Mouse (Mus musculus) heart, adult 2 months (tissue): ENCODE data around the gene Phc3. TPM values are rescaled to one million over a fixed set of nuclear protein-coding genes. Genes with fewer than 3 reads are reported as not detected.
A peak's percentile ranks its signal among the peaks of the same experiment; 100 is the strongest.

Source experiments
- DNase-seq, 2 experiments: peaks; one replicate each; pipeline ENCODE4 v3.0.0; 2021
- H3K27ac ChIP-seq: fragments of 200-600 bp; 2 replicates; pipeline ENCODE4 v1.8.1; 2022
- H3K27me3 ChIP-seq: fragments of 200-500 bp; 2 replicates; pipeline ENCODE4 v1.6.1; 2012; ENCODE audit warnings: mild to moderate bottlenecking, low read length, inconsistent platforms, mixed read lengths; ENCODE audit not compliant: control insufficient read depth, insufficient read depth
- H3K36me3 ChIP-seq: fragments of 200-500 bp; 2 replicates; pipeline ENCODE4 v1.6.1; 2012; ENCODE audit warnings: low read length, inconsistent platforms; ENCODE audit not compliant: control insufficient read depth, insufficient read depth
- H3K4me1 ChIP-seq: fragments of 200-500 bp; 2 replicates; pipeline ENCODE4 v1.6.1; 2011; ENCODE audit warnings: low read length; ENCODE audit not compliant: control insufficient read depth, insufficient read depth
- H3K4me3 ChIP-seq: fragments of 200-600 bp; 2 replicates; pipeline ENCODE4 v1.8.1; 2022
- H3K79me2 ChIP-seq: fragments of 200-500 bp; replicated peaks from 2 replicates; pipeline ENCODE4 v1.6.1; 2012; ENCODE audit warnings: mild to moderate bottlenecking, inconsistent platforms, low read length, moderate library complexity, mixed read lengths; ENCODE audit not compliant: control insufficient read depth, insufficient read depth
- H3K9ac ChIP-seq: fragments of 200-500 bp; 2 replicates; pipeline ENCODE4 v1.6.1; 2012; ENCODE audit warnings: low read depth, mild to moderate bottlenecking, control low read depth, inconsistent platforms, low read length, mixed read lengths
- CTCF ChIP-seq: fragments of 200-600 bp; IDR thresholded peaks from 2 replicates; pipeline ENCODE4 v1.8.1; 2022; ENCODE audit warnings: antibody characterized with exemption, mild to moderate bottlenecking, moderate library complexity
- EP300 ChIP-seq: fragments of 200-500 bp; IDR thresholded peaks from 2 replicates; pipeline ENCODE4 v1.6.1; 2011; ENCODE audit warnings: low read depth, low read length, control low read depth; ENCODE audit not compliant: insufficient read depth
- POLR2A ChIP-seq: fragments of 200-500 bp; IDR thresholded peaks from 2 replicates; pipeline ENCODE4 v1.6.1; 2011; ENCODE audit warnings: mild to moderate bottlenecking, low read depth, low read length, control low read depth; ENCODE audit not compliant: insufficient read depth
- WGBS: fragments of 180-500 bp; shearing (Covaris S2); methylation state at CpG from one replicate; pipeline ENCODE4 v1.1.7; 2018; 5-methylcytosine and 5-hydroxymethylcytosine counted together
- intact Hi-C: fragments of 180-260 bp; cut with DNase I; formaldehyde crosslinking; loops from one replicate; pipeline ENCODE4 v1.15.1; 2025
- polyA plus RNA-seq: library from polyadenylated mRNA; depleted of rRNA; stranded (reverse); fragments of >200 nt; gene quantifications from 2 replicates; pipeline ENCODE4 v1.2.3, GENCODE M21; 2012
- total RNA-seq, 2 experiments: library from RNA; stranded (reverse); gene quantifications; 2 replicates each; pipeline ENCODE4 v1.2.3; 2021

Gene Phc3
- total and polyA plus RNA-seq, 3 experiments, result 13.4 to 17.0 (median 14.8) TPM

DNA sequence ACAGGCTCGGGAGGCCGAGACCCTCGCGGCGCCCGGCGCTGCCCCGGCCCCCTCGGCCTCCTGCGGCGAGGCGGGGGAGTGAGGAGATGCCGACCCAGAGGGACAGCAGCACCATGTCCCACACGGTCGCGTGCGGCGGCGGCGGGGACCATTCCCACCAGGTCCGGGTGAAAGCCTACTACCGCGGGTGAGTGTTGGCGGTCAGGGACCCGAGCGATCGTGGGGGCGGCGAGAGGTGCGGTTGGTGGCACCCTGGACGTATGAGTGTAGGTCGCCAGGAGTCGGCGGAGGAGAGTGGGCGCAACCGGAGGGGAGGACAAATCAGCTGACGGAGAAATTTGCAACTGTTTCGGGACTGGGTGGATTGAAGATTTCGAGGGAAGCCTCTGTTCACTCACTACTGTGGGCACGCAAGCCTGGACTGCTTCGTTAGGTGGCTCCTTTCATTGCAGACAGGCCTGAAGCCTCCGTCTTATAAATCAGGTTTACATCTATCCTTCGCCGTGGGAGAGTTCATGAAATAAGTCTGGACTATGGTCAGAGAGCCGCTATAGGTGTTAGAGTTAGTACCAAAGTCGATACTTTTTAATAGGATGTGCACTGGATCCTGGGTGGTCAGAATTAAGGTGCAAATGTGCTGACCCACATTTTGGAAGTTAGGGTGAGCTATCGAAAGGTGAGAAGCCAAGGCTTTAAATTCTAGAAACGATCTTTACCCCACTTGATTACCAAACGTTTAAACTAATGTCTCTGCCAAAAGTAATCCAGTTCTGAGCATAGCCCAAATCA is 26.9 kb upstream of the Phc3 start:
- H3K36me3 ChIP-seq, result peaks cover 2% of the 10 kb centered on the region; the same call in 1 of the 2 replicates
- H3K4me1 ChIP-seq, result peaks cover 4% of the 10 kb centered on the region
- H3K9ac ChIP-seq, result peak overlapping the region; percentile 89
- H3K4me3 ChIP-seq, result peak overlapping the region; percentile 82
- intact Hi-C loops, result loop anchor here (2.0 to 5.0 kb wide), 2 partner anchors 27 to 61 kb away; partner anchors contain the start of gene Phc3
- no peaks in the 10 kb centered on the region for H3K27me3 ChIP-seq
- peak overlapping the region; percentile 98 for H3K27ac ChIP-seq
- peaks cover 2% of the 10 kb centered on the region; the same call in 1 of the 2 replicates for H3K79me2 ChIP-seq
- WGBS, result under 1% methylated on average over 49 of the region's 49 CpGs
- DNase-seq, result no peak
- TF ChIP-seq CTCF, result 0 out of 2 replicates have a peak, but pooled peaks have one; percentile 3
- TF ChIP-seq EP300, result no peak
- TF ChIP-seq POLR2A, result no peak

DNA sequence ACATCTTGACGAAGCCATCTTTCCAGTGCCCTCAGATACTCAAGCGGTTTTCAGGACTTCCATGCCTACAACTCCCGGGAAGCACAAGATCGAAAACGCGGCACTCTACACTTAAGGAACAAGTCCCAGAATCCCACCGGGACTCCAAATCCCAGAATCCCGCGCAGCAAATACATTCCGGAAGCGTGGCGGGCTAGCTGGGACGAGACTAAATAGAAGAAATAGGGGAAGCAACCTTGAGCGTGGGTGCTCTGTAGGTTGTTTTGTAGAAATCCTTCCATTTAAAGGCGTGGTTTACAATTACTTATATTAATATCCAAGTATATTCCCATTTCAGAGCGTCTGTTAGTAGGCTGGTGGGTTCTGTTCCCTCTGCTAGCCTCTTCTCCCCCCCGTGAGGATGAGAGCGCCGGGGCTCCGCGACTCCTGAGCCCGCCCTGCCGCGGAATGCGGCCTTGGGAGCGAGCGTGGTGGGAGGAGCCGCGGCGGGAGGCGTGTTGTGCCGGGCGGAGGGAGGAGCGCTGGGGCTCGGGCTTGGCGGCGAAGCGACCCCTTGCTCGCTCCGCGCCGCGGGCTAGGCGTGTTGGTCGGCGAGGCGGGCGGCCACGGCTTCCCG is 26.2 kb upstream of the Phc3 start, which contains the start of gene Prkci:
TSS of gene Prkci (plus strand) at position 465 of the 616 bp plus-strand sequence.
- peak; percentile 96 to 97 for DNase-seq
- H3K9ac ChIP-seq, result peak within 1 kb of the TSS; percentile 89
- peaks cover 4% of the 10 kb centered on the region for H3K4me1 ChIP-seq
- TF ChIP-seq POLR2A, result peak; percentile 75
- 0 out of 2 replicates have a peak, but pooled peaks have one; percentile 11 for TF ChIP-seq EP300
- no peak for TF ChIP-seq CTCF
- peaks cover 2% of the 10 kb centered on the region; the same call in 1 of the 2 replicates for H3K36me3 ChIP-seq
- peak within 1 kb of the TSS; percentile 82 for H3K4me3 ChIP-seq
- under 1% methylated on average over 50 of the region's 50 CpGs for WGBS
- no peaks in the 10 kb centered on the region for H3K27me3 ChIP-seq
- peaks cover 2% of the 10 kb centered on the region; the same call in 1 of the 2 replicates for H3K79me2 ChIP-seq
- peak within 1 kb of the TSS; percentile 98 for H3K27ac ChIP-seq
- intact Hi-C loops, result loop anchor here (2.0 to 5.0 kb wide), 2 partner anchors 27 to 62 kb away; partner anchors contain the start of gene Phc3

GRCm38 (mm10) chr3:30994859-30995258 is 25.6 kb upstream of the Phc3 start:
- WGBS, result 15% methylated on average over 6 of the region's 6 CpGs
- H3K79me2 ChIP-seq, result no peaks in the 10 kb centered on the region; the same call in 1 of the 2 replicates
- H3K27me3 ChIP-seq, result no peaks in the 10 kb centered on the region
- H3K4me1 ChIP-seq, result peaks cover under 1% of the 10 kb centered on the region
- peaks cover 2% of the 10 kb centered on the region; the same call in 1 of the 2 replicates for H3K36me3 ChIP-seq
- intact Hi-C loops, result loop anchor here (2.0 to 5.0 kb wide), 2 partner anchors 26 to 62 kb away; partner anchors contain the start of gene Phc3
- H3K27ac ChIP-seq, result peak overlapping the region; percentile 98
- no peak for TF ChIP-seq EP300
- no peak for TF ChIP-seq POLR2A
- no peak for TF ChIP-seq CTCF
- no peak overlapping the region for H3K9ac ChIP-seq
- DNase-seq, result no peak
- peak overlapping the region; percentile 82 for H3K4me3 ChIP-seq

GRCm38 (mm10) chr3:30993066-30993573 is 23.9 kb upstream of the Phc3 start:
- no peak overlapping the region for H3K4me3 ChIP-seq
- intact Hi-C loops, result no loop called here
- TF ChIP-seq CTCF, result no peak
- no peak for TF ChIP-seq POLR2A
- no peak for TF ChIP-seq EP300

DNA sequence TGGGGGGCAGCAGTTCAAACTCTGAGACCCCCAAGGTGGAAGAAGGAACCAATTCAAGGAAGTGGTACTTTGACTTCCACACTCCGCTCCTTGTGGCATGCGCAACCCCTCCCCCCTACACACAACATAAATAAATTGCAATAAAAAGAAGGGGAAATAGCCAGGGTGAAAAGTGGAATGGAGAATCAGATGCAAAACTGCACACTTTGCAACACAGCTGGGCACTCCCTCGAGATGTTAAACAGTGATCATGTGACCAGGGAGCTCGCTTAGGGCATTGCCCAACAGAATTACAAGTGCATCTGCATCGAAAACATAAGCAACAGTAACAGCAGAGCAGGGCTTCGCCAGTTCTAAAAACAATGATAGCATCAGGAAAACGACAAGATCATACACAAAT is 22.9 kb upstream of the Phc3 start:
- no peak for DNase-seq

More at GRCm38 (mm10) chr3:30993066-30993573, 23.9 kb upstream of the Phc3 start:
- no peaks in the 10 kb centered on the region; the same call in 1 of the 2 replicates for H3K4me1 ChIP-seq
- no peak overlapping the region for H3K27ac ChIP-seq
- peaks cover 2% of the 10 kb centered on the region; the same call in 1 of the 2 replicates for H3K36me3 ChIP-seq
- no peaks in the 10 kb centered on the region; the same call in 1 of the 2 replicates for H3K79me2 ChIP-seq
- peak in 1 of 2 experiments; percentile 17 for DNase-seq
- no peaks in the 10 kb centered on the region for H3K27me3 ChIP-seq
- H3K9ac ChIP-seq, result no peak overlapping the region

More for the DNA sequence above, 22.9 kb upstream of the Phc3 start:
- intact Hi-C loops, result no loop called here
- no peak overlapping the region for H3K4me3 ChIP-seq
- H3K9ac ChIP-seq, result no peak overlapping the region
- H3K4me1 ChIP-seq, result peaks cover 2% of the 10 kb centered on the region
- 71% methylated on average over 7 of the region's 7 CpGs for WGBS
- H3K27ac ChIP-seq, result no peak overlapping the region
- H3K27me3 ChIP-seq, result no peaks in the 10 kb centered on the region
- TF ChIP-seq EP300, result no peak
- no peak for TF ChIP-seq POLR2A
- TF ChIP-seq CTCF, result no peak
- no peaks in the 10 kb centered on the region for H3K79me2 ChIP-seq
- H3K36me3 ChIP-seq, result peaks cover 5% of the 10 kb centered on the region
